Mouse (Mus musculus) heart, adult 2 months (tissue): ENCODE measurements around the gene Ddx19a.

ENCODE experiments used
- CTCF ChIP-seq: fragments of 200-600 bp; IDR thresholded peaks from 2 replicates; pipeline ENCODE4 v1.8.1; 2022; ENCODE audit warnings: antibody characterized with exemption, mild to moderate bottlenecking, moderate library complexity
- POLR2A ChIP-seq: fragments of 200-500 bp; IDR thresholded peaks from 2 replicates; pipeline ENCODE4 v1.6.1; 2011; ENCODE audit warnings: mild to moderate bottlenecking, low read depth, low read length, control low read depth; ENCODE audit not compliant: insufficient read depth

DNA sequence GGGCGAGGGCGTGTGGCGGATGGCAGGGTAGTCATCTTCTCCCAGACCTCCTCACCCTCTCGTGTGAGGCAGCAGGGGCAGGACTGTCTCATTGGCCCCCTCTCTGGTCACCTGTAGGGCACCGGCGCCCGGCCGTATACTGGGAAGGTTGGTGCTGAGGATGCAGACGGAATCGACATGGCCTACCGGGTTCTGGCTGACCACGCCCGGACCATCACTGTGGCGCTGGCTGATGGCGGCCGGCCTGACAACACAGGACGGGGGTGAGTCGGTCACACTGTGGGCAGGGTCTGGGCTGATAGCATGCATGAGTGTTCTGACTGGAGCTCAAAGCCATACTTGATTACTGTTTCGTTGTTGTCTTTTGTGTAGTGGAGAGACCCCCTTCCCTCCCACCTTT is 44.9 kb upstream of the Ddx19a start:
- TF ChIP-seq CTCF (no peak), POLR2A (no peak)
